Mouse (Mus musculus) layer of hippocampus, adult 8-10 months (tissue): ENCODE results near the gene N4bp2. TPM values are rescaled to one million over a fixed set of nuclear protein-coding genes. Genes with fewer than 3 reads are reported as not detected.
"Not testable (repeated sequence)": the region's sequence is repeated elsewhere in the genome, so short reads cannot be mapped to it uniquely, and the experiment has no call there.

Experiments
- DNase-seq, 2 experiments: peaks; one replicate each; pipeline ENCODE4 v3.0.0; 2022; ENCODE audit warnings: low spot score in 2 of 2
- total RNA-seq, 4 experiments: library from RNA; stranded (reverse); gene quantifications; 2 replicates each; pipeline ENCODE4 v1.2.4; 2022

Gene N4bp2
- total RNA-seq, 4 experiments from 2014 or later: 9.2 to 12.1 (median 10.0) TPM

GRCm38 (mm10) chr5:65763916-65764785, 830 bp downstream of the N4bp2 start:
- peak; percentile 51 to 59 for DNase-seq

- peak; percentile 87 to 88 for DNase-seq
Observed at GRCm38 (mm10) chr5:65764786-65765634, 1.7 kb downstream of the N4bp2 start.

- no peak for DNase-seq
Observed at GRCm38 (mm10) chr5:65765635-65765911, 2.3 kb downstream of the N4bp2 start.

GRCm38 (mm10) chr5:65768007-65768406, 4.7 kb downstream of the N4bp2 start:
- DNase-seq: no peak

- no peak for DNase-seq
Observed at GRCm38 (mm10) chr5:65770065-65770464, 6.7 kb downstream of the N4bp2 start.

- no peak for DNase-seq
Observed at GRCm38 (mm10) chr5:65770493-65770892, 7.2 kb downstream of the N4bp2 start.

- DNase-seq: not testable (repeated sequence)
Observed at GRCm38 (mm10) chr5:65773957-65774356, 10.6 kb downstream of the N4bp2 start.

GRCm38 (mm10) chr5:65776166-65776565, 12.8 kb downstream of the N4bp2 start:
- DNase-seq: no peak

GRCm38 (mm10) chr5:65776907-65777306, 13.6 kb downstream of the N4bp2 start:
- no peak for DNase-seq

- not testable (repeated sequence) for DNase-seq
Observed at GRCm38 (mm10) chr5:65778986-65779385, 15.7 kb downstream of the N4bp2 start.

- no peak for DNase-seq
Observed at GRCm38 (mm10) chr5:65779401-65780063, 16.2 kb downstream of the N4bp2 start.

- DNase-seq: no peak
Observed at GRCm38 (mm10) chr5:65781147-65781715, 17.9 kb downstream of the N4bp2 start.

GRCm38 (mm10) chr5:65781769-65782715, 18.7 kb downstream of the N4bp2 start:
- no peak for DNase-seq

- no peak for DNase-seq
Observed at GRCm38 (mm10) chr5:65790604-65791225, 27.4 kb downstream of the N4bp2 start.

GRCm38 (mm10) chr5:65794202-65794601, 30.9 kb downstream of the N4bp2 start:
- no peak for DNase-seq

GRCm38 (mm10) chr5:65794702-65795101, 31.4 kb downstream of the N4bp2 start:
- no peak for DNase-seq

GRCm38 (mm10) chr5:65795293-65795993, 32.1 kb downstream of the N4bp2 start:
- no peak for DNase-seq

GRCm38 (mm10) chr5:65795994-65796298, 32.6 kb downstream of the N4bp2 start:
- DNase-seq: no peak

GRCm38 (mm10) chr5:65823601-65824133, 60.3 kb downstream of the N4bp2 start:
- DNase-seq: peak in 1 of 2 experiments; percentile 16
